Mouse (Mus musculus): ENCODE data around the gene Gm21783.
"Not testable (repeated sequence)": the region's sequence is repeated elsewhere in the genome, so short reads cannot be mapped to it uniquely, and the experiment has no call there.

The Gm21783 gene

DNA sequence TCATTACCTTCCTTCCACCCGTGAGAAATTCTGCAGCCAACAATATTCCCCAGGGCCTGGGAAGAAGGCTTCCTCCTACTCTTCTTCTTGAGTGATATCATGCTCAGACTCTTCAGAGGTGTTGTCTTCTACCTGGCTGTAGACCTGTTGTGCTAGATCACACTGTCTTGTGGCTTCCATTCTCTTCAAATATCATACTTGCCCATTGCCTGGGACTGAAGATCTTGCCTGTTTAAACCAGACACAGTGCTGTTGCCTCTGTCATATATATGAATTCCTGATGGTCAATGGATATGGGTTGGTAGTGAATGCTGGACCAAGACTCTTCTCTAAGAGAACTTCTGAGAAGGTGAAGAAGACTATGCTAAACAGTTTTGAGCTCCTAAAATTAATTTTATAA, at the start of gene Gm21783:
TSS of gene Gm21783 (minus strand) at position 101 of the 400 bp plus-strand sequence.
- DNase-seq (ENCODE audit: low read depth, low spot score) = not testable (repeated sequence)

Data from skeletal muscle tissue, adult 2 months (tissue).